Mouse (Mus musculus) layer of hippocampus, postnatal 36 days (tissue): ENCODE data around the gene Elk4. TPM values are rescaled to one million over a fixed set of nuclear protein-coding genes. Genes with fewer than 3 reads are reported as not detected.

Experiments
- DNase-seq, 2 experiments: peaks; one replicate each; pipeline ENCODE4 v3.0.0; 2022
- total RNA-seq, 2 experiments: library from RNA; stranded (reverse); gene quantifications; 2 replicates each; pipeline ENCODE4 v1.2.3; 2021

Gene Elk4
- total RNA-seq, 2 experiments from 2014 or later, result 50.5 to 61.7 TPM

- no peak for DNase-seq
These were observed 9.3 kb downstream of the Elk4 start for GRCm38 (mm10) chr1:132016691-132017090.

GRCm38 (mm10) chr1:132019876-132020275, 12.5 kb downstream of the Elk4 start:
- no peak for DNase-seq

- DNase-seq, result no peak
These were observed 14.7 kb downstream of the Elk4 start for GRCm38 (mm10) chr1:132022107-132022506.

- no peak for DNase-seq
These were observed 19.7 kb downstream of the Elk4 start for GRCm38 (mm10) chr1:132026925-132027646.

GRCm38 (mm10) chr1:132027978-132028377, 20.6 kb downstream of the Elk4 start:
- no peak for DNase-seq

- DNase-seq, result no peak
These were observed 21.0 kb downstream of the Elk4 start for GRCm38 (mm10) chr1:132028413-132028812.

GRCm38 (mm10) chr1:132030574-132030973, 23.2 kb downstream of the Elk4 start:
- no peak for DNase-seq

GRCm38 (mm10) chr1:132032172-132032571, 24.8 kb downstream of the Elk4 start:
- DNase-seq, result no peak

- no peak for DNase-seq
These were observed 30.3 kb downstream of the Elk4 start for GRCm38 (mm10) chr1:132037746-132038145.

- no peak for DNase-seq
These were observed 31.3 kb downstream of the Elk4 start for GRCm38 (mm10) chr1:132038753-132039152.

- no peak for DNase-seq
These were observed 32.8 kb downstream of the Elk4 start for GRCm38 (mm10) chr1:132040201-132040621.

GRCm38 (mm10) chr1:132043759-132044158, 36.4 kb downstream of the Elk4 start:
- peak; percentile 37 to 50 for DNase-seq

- DNase-seq, result peak; percentile 53 to 66
These were observed 38.8 kb downstream of the Elk4 start for GRCm38 (mm10) chr1:132046143-132046735.

GRCm38 (mm10) chr1:132051746-132052145, 44.3 kb downstream of the Elk4 start:
- no peak for DNase-seq

GRCm38 (mm10) chr1:132054387-132054786, 47.0 kb downstream of the Elk4 start:
- DNase-seq, result no peak

GRCm38 (mm10) chr1:132055054-132055664, 47.8 kb downstream of the Elk4 start:
- no peak for DNase-seq

- no peak for DNase-seq
These were observed 51.2 kb downstream of the Elk4 start for GRCm38 (mm10) chr1:132058558-132058957.

GRCm38 (mm10) chr1:132060036-132060769, 52.8 kb downstream of the Elk4 start:
- DNase-seq, result no peak

GRCm38 (mm10) chr1:132061750-132062541, 54.5 kb downstream of the Elk4 start:
- no peak for DNase-seq

GRCm38 (mm10) chr1:132063096-132063495, 55.7 kb downstream of the Elk4 start:
- DNase-seq, result no peak

GRCm38 (mm10) chr1:132065001-132065400, 57.6 kb downstream of the Elk4 start:
- peak; percentile 26 to 34 for DNase-seq
